Mouse (Mus musculus) heart, embryonic 16.5 days (tissue): ENCODE results near the gene Adgrl3. TPM values are rescaled to one million over a fixed set of nuclear protein-coding genes. Genes with fewer than 3 reads are reported as not detected.

Experiments
- ATAC-seq: fragments of 200-750 bp; cut with Nextera tagmentation; replicated peaks from 2 replicates; pipeline ENCODE4 v1.8.0; 2017; ENCODE audit warnings: moderate number of reproducible peaks; ENCODE audit not compliant: insufficient read depth, low FRiP score; ENCODE audit errors: extremely low read depth
- H3K27ac ChIP-seq: fragments of 300-500 bp; sonication (generic); 2 replicates; pipeline ENCODE4 v1.5.1; 2014; ENCODE audit warnings: mild to moderate bottlenecking, low read length, control low read depth, moderate library complexity
- H3K27me3 ChIP-seq: fragments of 300-500 bp; sonication (generic); 2 replicates; pipeline ENCODE4 v1.6.1; 2014; ENCODE audit warnings: low read length, mixed read lengths; ENCODE audit not compliant: control insufficient read depth, insufficient read depth
- H3K36me3 ChIP-seq: fragments of 300-500 bp; sonication (generic); 2 replicates; pipeline ENCODE4 v1.6.1; 2014; ENCODE audit not compliant: control insufficient read depth, insufficient read depth
- H3K4me1 ChIP-seq: fragments of 300-500 bp; sonication (generic); 2 replicates; pipeline ENCODE4 v1.6.1; 2014; ENCODE audit warnings: low read length, mixed read lengths; ENCODE audit not compliant: control insufficient read depth, insufficient read depth
- H3K4me2 ChIP-seq: fragments of 300-500 bp; sonication (generic); 2 replicates; pipeline ENCODE4 v1.6.1; 2014; ENCODE audit warnings: low read depth, mild to moderate bottlenecking, control low read depth, low read length
- H3K4me3 ChIP-seq: fragments of 300-500 bp; sonication (generic); 2 replicates; pipeline ENCODE4 v1.5.1; 2014; ENCODE audit warnings: mild to moderate bottlenecking, control low read depth, low read length
- H3K9ac ChIP-seq: fragments of 300-500 bp; sonication (generic); 2 replicates; pipeline ENCODE4 v1.6.1; 2014; ENCODE audit warnings: low read length, control low read depth
- H3K9me3 ChIP-seq: fragments of 300-500 bp; sonication (generic); replicated peaks from 2 replicates; pipeline ENCODE4 v1.6.1; 2016; ENCODE audit warnings: low read length; ENCODE audit not compliant: control insufficient read depth
- WGBS: fragments of 180-500 bp; shearing (Covaris S2); extraction: QIAGEN DNeasy Blood & Tissue Kit; methylation state at CpG from one replicate; pipeline ENCODE4 v1.1.7; 2014; 5-methylcytosine and 5-hydroxymethylcytosine counted together
- polyA plus RNA-seq: library from polyadenylated mRNA; unstranded; fragments of >200 nt; fragmentation: Nextera tagmentation; extraction: Ambion mirVana; gene quantifications from 2 replicates; pipeline ENCODE4 v1.2.1, GENCODE M21; 2015

Adgrl3 gene
- polyA plus RNA-seq, 1 experiment from 2014 or later, result 3.6 TPM

GRCm38 (mm10) chr5:81068173-81068572, 48.2 kb downstream of the Adgrl3 start:
- Histone ChIP-seq H3K36me3 (no peaks in the 10 kb centered on the region), H3K9me3 (no peaks in the 10 kb centered on the region), H3K27me3 (no peaks in the 10 kb centered on the region), H3K4me3 (no peak overlapping the region), H3K4me1 (peaks cover 7% of the 10 kb centered on the region; the same call in 1 of the 2 replicates), H3K9ac (no peak overlapping the region), H3K4me2 (peak overlapping the region; percentile 26; the same call in 1 of the 2 replicates), H3K27ac (no peak overlapping the region)
- 36% methylated on average over 6 of the region's 6 CpGs for WGBS
- peak; percentile 69 for ATAC-seq

- H3K9me3 ChIP-seq, result no peaks in the 10 kb centered on the region
- no peak for ATAC-seq
- peak overlapping the region; percentile 26; the same call in 1 of the 2 replicates for H3K4me2 ChIP-seq
- no peaks in the 10 kb centered on the region for H3K27me3 ChIP-seq
- no peak overlapping the region for H3K4me3 ChIP-seq
- H3K27ac ChIP-seq, result no peak overlapping the region
- H3K9ac ChIP-seq, result no peak overlapping the region
- WGBS, result 33% methylated on average over 4 of the region's 4 CpGs
- no peaks in the 10 kb centered on the region for H3K36me3 ChIP-seq
- H3K4me1 ChIP-seq, result peaks cover 7% of the 10 kb centered on the region; the same call in 1 of the 2 replicates
These were observed 48.9 kb downstream of the Adgrl3 start for GRCm38 (mm10) chr5:81068839-81069238.

GRCm38 (mm10) chr5:81072888-81073287, 53.0 kb downstream of the Adgrl3 start:
- H3K4me1 ChIP-seq, result peaks cover 12% of the 10 kb centered on the region
- no peaks in the 10 kb centered on the region for H3K27me3 ChIP-seq
- H3K9ac ChIP-seq, result no peak overlapping the region
- H3K4me3 ChIP-seq, result no peak overlapping the region
- no peak for ATAC-seq
- no peaks in the 10 kb centered on the region for H3K9me3 ChIP-seq
- H3K4me2 ChIP-seq, result no peak overlapping the region
- 69% methylated on average over 5 of the region's 5 CpGs for WGBS
- H3K27ac ChIP-seq, result no peak overlapping the region
- no peaks in the 10 kb centered on the region for H3K36me3 ChIP-seq

- 71% methylated on average over 1 of the region's 1 CpGs for WGBS
- Histone ChIP-seq H3K36me3 (no peaks in the 10 kb centered on the region), H3K4me1 (peaks cover 7% of the 10 kb centered on the region; the same call in 1 of the 2 replicates), H3K4me3 (no peak overlapping the region), H3K27me3 (no peaks in the 10 kb centered on the region), H3K9me3 (no peaks in the 10 kb centered on the region), H3K4me2 (no peak overlapping the region), H3K9ac (no peak overlapping the region), H3K27ac (no peak overlapping the region)
- ATAC-seq, result no peak
These were observed 53.9 kb downstream of the Adgrl3 start for GRCm38 (mm10) chr5:81073875-81074274.

GRCm38 (mm10) chr5:81076377-81076776, 56.4 kb downstream of the Adgrl3 start:
- WGBS, result 75% methylated on average over 5 of the region's 5 CpGs
- ATAC-seq, result no peak
- Histone ChIP-seq H3K9ac (no peak overlapping the region), H3K36me3 (no peaks in the 10 kb centered on the region), H3K4me3 (no peak overlapping the region), H3K9me3 (no peaks in the 10 kb centered on the region), H3K4me2 (no peak overlapping the region), H3K27me3 (no peaks in the 10 kb centered on the region), H3K4me1 (peaks cover 5% of the 10 kb centered on the region; the same call in 1 of the 2 replicates), H3K27ac (no peak overlapping the region)

- no peak overlapping the region for H3K27ac ChIP-seq
- H3K9me3 ChIP-seq, result no peaks in the 10 kb centered on the region
- no peak overlapping the region for H3K9ac ChIP-seq
- H3K36me3 ChIP-seq, result no peaks in the 10 kb centered on the region
- ATAC-seq, result no peak
- H3K27me3 ChIP-seq, result no peaks in the 10 kb centered on the region
- no peak overlapping the region for H3K4me3 ChIP-seq
- 89% methylated on average over 7 of the region's 7 CpGs for WGBS
- H3K4me2 ChIP-seq, result no peak overlapping the region
- H3K4me1 ChIP-seq, result peaks cover 5% of the 10 kb centered on the region; the same call in 1 of the 2 replicates
These were observed 57.1 kb downstream of the Adgrl3 start for GRCm38 (mm10) chr5:81077031-81077430.

GRCm38 (mm10) chr5:81077990-81078389, 58.1 kb downstream of the Adgrl3 start:
- Histone ChIP-seq H3K9me3 (no peaks in the 10 kb centered on the region), H3K4me2 (no peak overlapping the region), H3K4me1 (peaks cover 5% of the 10 kb centered on the region; the same call in 1 of the 2 replicates), H3K36me3 (no peaks in the 10 kb centered on the region), H3K9ac (no peak overlapping the region), H3K27ac (no peak overlapping the region), H3K27me3 (no peaks in the 10 kb centered on the region), H3K4me3 (no peak overlapping the region)
- no peak for ATAC-seq
- WGBS, result 88% methylated on average over 1 of the region's 1 CpGs

- no peak overlapping the region for H3K4me3 ChIP-seq
- 64% methylated on average over 5 of the region's 5 CpGs for WGBS
- no peak for ATAC-seq
- no peaks in the 10 kb centered on the region for H3K27me3 ChIP-seq
- H3K9ac ChIP-seq, result no peak overlapping the region
- H3K9me3 ChIP-seq, result no peaks in the 10 kb centered on the region
- no peaks in the 10 kb centered on the region; the same call in 1 of the 2 replicates for H3K4me1 ChIP-seq
- H3K36me3 ChIP-seq, result no peaks in the 10 kb centered on the region
- H3K27ac ChIP-seq, result no peak overlapping the region
- H3K4me2 ChIP-seq, result no peak overlapping the region
These were observed 63.9 kb downstream of the Adgrl3 start for GRCm38 (mm10) chr5:81083698-81084360.

- no peak overlapping the region for H3K27ac ChIP-seq
- no peaks in the 10 kb centered on the region for H3K36me3 ChIP-seq
- H3K4me2 ChIP-seq, result no peak overlapping the region
- H3K9ac ChIP-seq, result no peak overlapping the region
- no peaks in the 10 kb centered on the region; the same call in 1 of the 2 replicates for H3K4me1 ChIP-seq
- H3K4me3 ChIP-seq, result no peak overlapping the region
- H3K9me3 ChIP-seq, result no peaks in the 10 kb centered on the region
- 53% methylated on average over 4 of the region's 4 CpGs for WGBS
- ATAC-seq, result no peak
- no peaks in the 10 kb centered on the region for H3K27me3 ChIP-seq
These were observed 65.2 kb downstream of the Adgrl3 start for GRCm38 (mm10) chr5:81085152-81085551.
